Mouse (Mus musculus) E14TG2a.4 (cell line): ENCODE results near the gene Bfar.

ENCODE experiments used
- CTCF ChIP-seq: conservative IDR thresholded peaks from 2 replicates; pipeline ENCODE4 v1.5.1; 2014; ENCODE audit warnings: low read length
- POU5F1 ChIP-seq: IDR thresholded peaks from 2 replicates; pipeline ENCODE4 v1.6.1; 2014; ENCODE audit warnings: low read length, borderline replicate concordance

GRCm38 (mm10) chr16:13722937-13723336, 51.3 kb downstream of the Bfar start:
- TF ChIP-seq CTCF = no peak
- TF ChIP-seq POU5F1 = no peak
